Mouse (Mus musculus) heart, embryonic 14.5 days (tissue): Measurements from ENCODE around the gene Fitm2. TPM values are rescaled to one million over a fixed set of nuclear protein-coding genes. Genes with fewer than 3 reads are reported as not detected.
A peak's percentile ranks its signal among the peaks of the same experiment; 100 is the strongest.

Experiments
- ATAC-seq: fragments of 200-750 bp; cut with Nextera tagmentation; 2 replicates; pipeline ENCODE4 v1.8.0; 2017; ENCODE audit warnings: low read depth, moderate TSS enrichment; ENCODE audit not compliant: insufficient number of reproducible peaks, insufficient read depth, low FRiP score
- H3K27ac ChIP-seq, 2 experiments: fragments of 200-500 bp in 1 of 2; fragments of 300-500 bp in 1 of 2; sonication (generic) in 1 of 2; replicated peaks in 1 of 2; 2 replicates each; pipeline ENCODE4 v1.5.1; 2012 to 2014; ENCODE audit warnings: low read depth in 2 of 2, low read length in 2 of 2, control low read depth in 1 of 2, mild to moderate bottlenecking in 1 of 2, mixed read lengths in 1 of 2; ENCODE audit not compliant: control insufficient read depth in 1 of 2, insufficient read depth in 1 of 2
- H3K27me3 ChIP-seq: fragments of 300-500 bp; sonication (generic); 2 replicates; pipeline ENCODE4 v1.6.1; 2014; ENCODE audit warnings: mild to moderate bottlenecking, low read length, control low read depth; ENCODE audit not compliant: control insufficient read depth, insufficient read depth
- H3K36me3 ChIP-seq: fragments of 300-500 bp; sonication (generic); 2 replicates; pipeline ENCODE4 v1.6.1; 2014; ENCODE audit warnings: mild to moderate bottlenecking, control low read depth, low read length, mixed read lengths; ENCODE audit not compliant: control insufficient read depth, insufficient read depth
- H3K4me1 ChIP-seq, 2 experiments: fragments of 200-500 bp in 1 of 2; fragments of 300-500 bp in 1 of 2; sonication (generic) in 1 of 2; 2 replicates each; pipeline ENCODE4 v1.6.1; 2012 to 2014; ENCODE audit warnings: low read length in 2 of 2, control low read depth in 1 of 2, mixed read lengths in 1 of 2; ENCODE audit not compliant: control insufficient read depth in 2 of 2, insufficient read depth in 2 of 2
- H3K4me2 ChIP-seq: fragments of 300-500 bp; sonication (generic); 2 replicates; pipeline ENCODE4 v1.6.1; 2014; ENCODE audit warnings: mild to moderate bottlenecking, low read length
- H3K4me3 ChIP-seq, 2 experiments: fragments of 200-500 bp in 1 of 2; fragments of 300-500 bp in 1 of 2; sonication (generic) in 1 of 2; 2 replicates each; pipeline ENCODE4 v1.5.1; 2012 to 2014; ENCODE audit warnings: low read length in 2 of 2, mild to moderate bottlenecking in 2 of 2, control low read depth in 1 of 2, low read depth in 1 of 2, moderate library complexity in 1 of 2; ENCODE audit not compliant: control insufficient read depth in 1 of 2, insufficient read depth in 1 of 2
- H3K9ac ChIP-seq: fragments of 300-500 bp; sonication (generic); 2 replicates; pipeline ENCODE4 v1.6.1; 2014; ENCODE audit warnings: mild to moderate bottlenecking, low read length
- H3K9me3 ChIP-seq: fragments of 300-500 bp; sonication (generic); 2 replicates; pipeline ENCODE4 v1.6.1; 2016; ENCODE audit warnings: low read length, control low read depth; ENCODE audit not compliant: control insufficient read depth
- WGBS: fragments of 180-500 bp; shearing (Covaris S2); extraction: QIAGEN DNeasy Blood & Tissue Kit; methylation state at CpG from one replicate; pipeline ENCODE4 v1.1.7; 2014; 5-methylcytosine and 5-hydroxymethylcytosine counted together
- polyA plus RNA-seq: library from polyadenylated mRNA; unstranded; fragments of >200 nt; fragmentation: Nextera tagmentation; extraction: Ambion mirVana; gene quantifications from 2 replicates; pipeline ENCODE4 v1.2.1, GENCODE M21; 2014

Gene Fitm2
- polyA plus RNA-seq, 1 experiment from 2014 or later: 13.8 TPM

DNA sequence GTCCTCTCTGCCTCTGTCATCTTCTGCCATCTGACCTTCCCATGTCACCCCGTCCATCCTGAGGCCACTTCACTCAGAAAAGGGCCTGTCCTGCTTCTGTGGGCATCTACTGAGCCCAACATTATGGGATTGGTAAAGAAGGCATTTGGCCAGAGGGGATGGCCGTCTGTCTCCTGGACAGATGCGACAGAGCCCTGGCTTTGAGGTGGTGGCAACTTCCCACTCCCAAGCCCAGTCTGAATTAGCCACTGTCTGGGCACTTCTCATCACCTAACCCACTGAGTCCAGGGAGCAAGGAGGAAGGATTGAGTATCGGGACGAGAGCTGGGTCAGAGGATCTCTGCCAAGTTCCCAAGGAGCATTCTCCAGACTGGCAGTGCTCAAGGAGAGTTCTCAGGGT, 19.6 kb upstream of the Fitm2 start, which contains the start of gene R3hdml:
Gene R3hdml (plus strand): TSS at position 301 of the 400 bp plus-strand sequence.
- Histone ChIP-seq H3K9ac (no peak within 1 kb of the TSS), H3K4me2 (no peak within 1 kb of the TSS), H3K27me3 (0 out of 2 replicates have a peak, but pooled peaks cover 3% of the 10 kb centered on the region), H3K4me1 (no peaks in the 10 kb centered on the region), H3K36me3 (no peaks in the 10 kb centered on the region), H3K27ac (no peak within 1 kb of the TSS), H3K4me3 (no peak within 1 kb of the TSS), H3K9me3 (no peaks in the 10 kb centered on the region)
- ATAC-seq: no peak
- WGBS: 72% methylated on average over 5 of the region's 5 CpGs

DNA sequence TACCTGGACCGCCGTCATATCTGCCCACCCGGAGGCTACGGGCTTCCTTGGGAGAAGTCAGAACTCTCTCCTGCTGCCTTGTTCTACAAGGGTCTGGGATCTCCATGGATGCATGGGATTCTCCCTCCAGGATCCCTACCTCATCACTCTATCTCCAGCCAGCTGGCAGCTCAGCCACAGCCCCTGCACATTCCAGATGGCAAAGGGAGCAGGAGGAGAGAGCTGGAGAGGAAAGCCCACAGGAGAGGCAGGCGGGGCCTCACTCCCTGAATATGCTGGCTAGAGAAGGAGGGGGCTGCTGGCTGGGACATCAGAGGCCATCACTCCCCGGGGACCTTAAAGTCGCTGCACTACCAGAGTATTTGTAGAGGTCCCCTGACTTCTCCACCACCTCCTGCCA, 18.9 kb upstream of the Fitm2 start:
- 0 out of 2 replicates have a peak, but pooled peaks cover 3% of the 10 kb centered on the region for H3K27me3 ChIP-seq
- no peak overlapping the region for H3K4me2 ChIP-seq
- H3K9ac ChIP-seq: no peak overlapping the region
- H3K36me3 ChIP-seq: no peaks in the 10 kb centered on the region
- H3K9me3 ChIP-seq: no peaks in the 10 kb centered on the region
- no peak overlapping the region for H3K27ac ChIP-seq
- ATAC-seq: no peak
- no peaks in the 10 kb centered on the region for H3K4me1 ChIP-seq
- no peak overlapping the region for H3K4me3 ChIP-seq
- WGBS: 50% methylated on average over 7 of the region's 7 CpGs

DNA sequence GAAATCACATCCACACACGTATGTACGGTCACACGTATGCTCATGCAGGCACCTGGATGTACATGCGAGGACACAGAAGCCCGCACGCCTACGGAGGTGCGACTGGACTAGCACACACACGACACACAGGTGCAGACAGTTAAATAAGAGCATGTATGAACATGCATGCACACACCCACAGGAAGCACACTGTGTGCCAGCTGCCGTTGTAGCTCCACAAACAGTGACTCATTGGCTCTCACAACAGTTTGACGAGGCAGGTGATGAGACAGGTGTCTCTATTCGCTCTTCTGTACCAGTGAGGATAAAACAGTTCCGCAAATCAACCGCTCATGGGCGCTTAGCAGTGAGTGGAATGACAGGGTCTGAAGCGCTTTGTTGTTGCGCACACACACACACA, 18.2 kb upstream of the Fitm2 start:
- no peak overlapping the region for H3K9ac ChIP-seq
- H3K4me3 ChIP-seq: no peak overlapping the region
- 91% methylated on average over 17 of the region's 17 CpGs for WGBS
- ATAC-seq: no peak
- 0 out of 2 replicates have a peak, but pooled peaks cover 3% of the 10 kb centered on the region for H3K27me3 ChIP-seq
- H3K9me3 ChIP-seq: no peaks in the 10 kb centered on the region
- H3K4me2 ChIP-seq: no peak overlapping the region
- no peak overlapping the region for H3K27ac ChIP-seq
- no peaks in the 10 kb centered on the region for H3K36me3 ChIP-seq
- no peaks in the 10 kb centered on the region for H3K4me1 ChIP-seq

DNA sequence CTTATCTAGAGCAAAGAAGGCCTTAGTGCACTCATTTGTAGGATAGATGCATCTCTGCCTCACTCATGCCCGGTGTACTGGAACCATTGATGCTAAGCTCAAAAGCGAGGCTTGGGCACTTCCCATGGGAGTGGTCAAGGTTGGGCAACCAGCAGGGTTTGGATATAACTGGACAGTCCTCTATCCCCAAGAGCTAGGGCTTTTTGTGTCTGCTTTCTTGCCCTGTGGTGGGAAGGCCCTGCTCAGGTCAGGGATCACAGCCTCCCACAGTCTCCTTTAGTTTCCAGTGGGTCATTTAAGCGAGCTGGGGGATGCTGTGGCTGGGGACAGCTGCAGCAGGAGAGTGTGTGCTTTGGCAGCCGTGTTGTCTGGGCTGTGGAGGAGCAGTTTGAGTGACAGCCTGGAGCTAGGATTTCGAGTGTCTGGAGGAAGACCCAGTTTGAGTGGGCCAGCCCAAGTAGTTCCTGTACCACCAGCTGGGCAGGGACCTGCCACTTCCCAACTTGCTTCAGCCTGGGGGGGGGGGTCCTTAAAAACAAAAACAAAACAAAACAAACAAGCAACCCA, 17.4 kb upstream of the Fitm2 start:
- Histone ChIP-seq H3K4me1 (no peaks in the 10 kb centered on the region), H3K27me3 (0 out of 2 replicates have a peak, but pooled peaks cover 3% of the 10 kb centered on the region), H3K9me3 (no peaks in the 10 kb centered on the region), H3K9ac (no peak overlapping the region), H3K36me3 (no peaks in the 10 kb centered on the region), H3K27ac (no peak overlapping the region), H3K4me3 (no peak overlapping the region), H3K4me2 (no peak overlapping the region)
- 51% methylated on average over 5 of the region's 5 CpGs for WGBS
- ATAC-seq: no peak

DNA sequence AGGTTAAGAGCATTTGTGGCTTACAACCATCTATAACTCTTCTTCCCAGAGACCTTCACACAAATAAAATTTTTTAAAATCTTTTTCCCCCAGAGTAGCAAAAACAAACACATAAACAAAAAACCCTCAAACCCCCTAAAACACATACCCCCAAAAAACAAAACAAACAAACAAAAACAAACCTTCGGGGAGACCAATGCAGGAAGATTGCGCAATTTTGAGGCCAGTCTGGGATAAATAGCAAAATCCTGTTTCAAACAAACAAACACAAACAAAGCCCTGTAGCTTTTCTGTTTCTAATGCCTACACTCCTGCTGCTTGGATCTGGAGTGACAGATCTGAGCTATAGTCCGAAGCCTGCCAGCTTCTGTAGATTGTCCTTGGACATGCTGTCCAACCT, 14.9 kb upstream of the Fitm2 start:
- no peaks in the 10 kb centered on the region for H3K4me1 ChIP-seq
- 82% methylated on average over 3 of the region's 3 CpGs for WGBS

DNA sequence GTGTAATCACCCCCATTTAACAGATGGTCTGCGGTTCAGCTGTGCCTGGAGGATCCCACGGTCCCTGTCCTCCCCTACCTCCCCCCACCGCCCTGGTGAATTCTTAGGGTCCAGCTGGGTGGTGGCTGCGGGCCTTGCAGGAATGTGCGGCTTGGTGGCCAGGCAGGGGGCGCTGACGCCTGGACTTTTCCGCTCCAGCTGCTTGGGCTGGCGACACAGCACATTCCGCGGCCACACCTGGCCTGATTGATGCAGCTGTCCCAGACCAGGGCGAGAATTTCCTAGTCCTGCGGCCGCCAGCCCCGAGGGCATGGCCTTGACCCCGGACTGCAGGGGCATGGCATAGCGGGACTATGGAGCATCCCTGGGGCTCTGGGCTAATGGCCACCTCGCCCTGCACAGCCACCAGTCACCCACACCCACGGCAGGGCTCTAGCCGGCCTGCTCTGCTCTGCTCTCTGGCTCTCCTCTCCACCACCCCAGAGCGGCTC, 9.2 kb upstream of the Fitm2 start:
- peak overlapping the region; percentile 61 for H3K4me2 ChIP-seq
- no peak overlapping the region for H3K27ac ChIP-seq
- H3K4me1 ChIP-seq: peaks cover 3 to 8% of the 10 kb centered on the region in 2 experiments; a peak in 3 of 4 replicates
- H3K9me3 ChIP-seq: no peaks in the 10 kb centered on the region
- H3K4me3 ChIP-seq: peak overlapping the region; percentile 4 to 20; a peak in 3 of 4 replicates
- peaks cover 23% of the 10 kb centered on the region for H3K27me3 ChIP-seq
- WGBS: 2% methylated on average over 21 of the region's 21 CpGs
- no peak; the same call in 1 of the 2 replicates for ATAC-seq
- no peaks in the 10 kb centered on the region for H3K36me3 ChIP-seq
- no peak overlapping the region for H3K9ac ChIP-seq

More for the DNA sequence above, 14.9 kb upstream of the Fitm2 start:
- Histone ChIP-seq H3K36me3 (no peaks in the 10 kb centered on the region), H3K27me3 (peaks cover 7% of the 10 kb centered on the region; the same call in 1 of the 2 replicates), H3K4me3 (no peak overlapping the region), H3K27ac (no peak overlapping the region), H3K4me2 (no peak overlapping the region), H3K9me3 (no peaks in the 10 kb centered on the region), H3K9ac (no peak overlapping the region)
- no peak for ATAC-seq

DNA sequence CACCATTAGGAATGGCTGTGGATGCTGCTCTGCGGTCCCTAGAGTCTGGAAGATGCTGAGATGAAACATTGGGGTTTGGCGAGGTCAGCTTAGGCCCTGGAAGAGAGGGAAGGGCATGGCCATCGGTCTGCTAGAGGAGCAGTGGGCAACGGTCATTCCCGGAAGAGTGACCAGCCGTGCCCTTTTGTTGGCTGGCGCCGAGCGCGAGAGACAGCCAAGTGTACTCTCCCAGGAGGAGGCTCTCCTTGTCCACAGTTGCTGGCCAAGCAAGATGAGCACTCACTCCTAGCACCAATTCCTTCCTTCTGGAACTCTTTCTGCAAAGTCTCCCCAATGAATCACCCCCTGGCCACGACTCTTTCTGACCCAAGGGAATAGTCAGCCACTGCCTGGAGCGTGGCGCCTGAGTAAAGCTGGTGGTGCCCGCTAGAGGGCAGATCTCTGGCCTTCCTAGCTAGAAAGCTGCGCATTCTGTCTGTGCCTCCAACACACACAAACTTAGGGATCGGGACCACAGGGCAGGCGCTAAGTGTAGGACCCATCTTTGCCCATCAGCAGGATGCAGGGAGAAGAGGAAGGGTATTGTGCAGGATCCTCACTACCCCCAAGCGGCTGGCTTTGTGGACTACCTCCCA, 7.9 kb upstream of the Fitm2 start:
- no peak for ATAC-seq
- H3K9ac ChIP-seq: no peak overlapping the region
- peaks cover 23% of the 10 kb centered on the region for H3K27me3 ChIP-seq
- peaks cover 3 to 8% of the 10 kb centered on the region in 2 experiments; a peak in 3 of 4 replicates for H3K4me1 ChIP-seq
- no peak overlapping the region for H3K27ac ChIP-seq
- H3K4me2 ChIP-seq: no peak overlapping the region
- no peaks in the 10 kb centered on the region for H3K36me3 ChIP-seq
- 46% methylated on average over 18 of the region's 18 CpGs for WGBS
- H3K9me3 ChIP-seq: no peaks in the 10 kb centered on the region
- H3K4me3 ChIP-seq: no peak overlapping the region
